In the genomic region with DNA sequence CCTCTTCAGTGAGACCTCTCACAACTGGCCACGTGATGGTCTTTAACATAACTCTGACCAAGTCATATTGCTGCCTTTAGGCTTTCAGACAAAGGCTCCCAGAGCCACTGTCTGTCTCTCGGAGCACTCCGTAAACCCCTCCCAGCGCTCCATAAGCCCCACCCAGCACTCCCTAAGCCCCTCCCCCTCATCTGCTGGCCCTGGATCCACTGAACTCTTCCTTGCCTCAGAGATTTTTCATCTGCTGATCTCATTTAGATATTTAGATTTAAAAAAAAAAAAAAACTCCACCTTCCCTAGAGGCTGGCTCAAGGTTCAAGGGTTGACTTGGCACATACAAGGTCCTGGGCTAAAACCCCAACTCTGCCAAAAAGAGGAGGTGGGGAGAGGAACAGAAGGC, we compare ENCODE assay signal across 20 mouse cellular contexts. TPM values are rescaled to one million over a fixed set of nuclear protein-coding genes. Genes with fewer than 3 reads are reported as not detected.
DNase-seq lines count a peak whose midpoint lies in the region; ATAC-seq lines count a peak whose summit lies in the region.
"Had no signal": no experiment of that assay in that cellular context is flagged by ENCODE, and none has a peak within 500 bp of the region (broad histone marks: within the 10 kb centered on the region; RNA-seq: fewer than 3 reads in every experiment).

No protein-coding gene starts in this region.

- no peaks in the 10 kb centered on the region for H3K27me3 ChIP-seq in kidney, embryonic 16.5 days (ENCODE audit: insufficient read depth, low read length)
- H3K27me3 ChIP-seq in liver, embryonic 16.5 days (ENCODE audit: control insufficient read depth, insufficient read depth, low read depth, low read length): no peaks in the 10 kb centered on the region
- H3K27me3 ChIP-seq: limb, embryonic 13.5 days had no signal

- H3K4me2 ChIP-seq in kidney, embryonic 16.5 days (replicated peaks; ENCODE audit: low read depth, low read length): no peak overlapping the region
- H3K4me2 ChIP-seq in liver, embryonic 16.5 days (ENCODE audit: low read depth, low read length): no peak overlapping the region
- H3K4me2 ChIP-seq: hindbrain, embryonic 14.5 days; limb, embryonic 13.5 days had no signal

- H3K27ac ChIP-seq in kidney, embryonic 16.5 days (ENCODE audit: low read length): no peak overlapping the region
- H3K27ac ChIP-seq in liver, embryonic 16.5 days (ENCODE audit: low read length): no peak overlapping the region
- H3K27ac ChIP-seq: gastrocnemius, adult 2 months; hindbrain, embryonic 14.5 days; limb, embryonic 13.5 days had no signal

- H3K4me3 ChIP-seq in kidney, embryonic 16.5 days (ENCODE audit: low read length): no peak overlapping the region
- H3K4me3 ChIP-seq in liver, embryonic 16.5 days (ENCODE audit: low read depth, low read length): no peak overlapping the region
- H3K4me3 ChIP-seq: gastrocnemius, adult 2 months; limb, embryonic 13.5 days had no signal

- no peak overlapping the region for H3K9ac ChIP-seq in kidney, embryonic 16.5 days (replicated peaks; ENCODE audit: low read length)
- H3K9ac ChIP-seq in liver, embryonic 16.5 days (ENCODE audit: low read depth, low read length): no peak overlapping the region
- H3K9ac ChIP-seq: hindbrain, embryonic 14.5 days; limb, embryonic 13.5 days had no signal

- H3K36me3 ChIP-seq in kidney, embryonic 16.5 days (ENCODE audit: insufficient read depth, low read length): no peaks in the 10 kb centered on the region
- no peaks in the 10 kb centered on the region for H3K36me3 ChIP-seq in liver, embryonic 16.5 days (ENCODE audit: control insufficient read depth, insufficient read depth)
- H3K36me3 ChIP-seq: limb, embryonic 13.5 days had no signal

- no peak for ATAC-seq in kidney, embryonic 16.5 days (ENCODE audit: low FRiP score, low TSS enrichment)
- 0 out of 2 replicates have a peak, but pooled peaks have one; percentile 14 for ATAC-seq in liver, embryonic 16.5 days (ENCODE audit: low read depth)
- ATAC-seq: activated CD4-positive, CD25-positive, alpha-beta regulatory T cell, adult 4 months; CD4-positive, CD25-positive, alpha-beta regulatory T cell, adult 4 months; forebrain, embryonic 16.5 days had no signal

- H3K4me1 ChIP-seq in kidney, embryonic 16.5 days (ENCODE audit: insufficient read depth, low read length): no peaks in the 10 kb centered on the region
- peaks cover 12% of the 10 kb centered on the region for H3K4me1 ChIP-seq in liver, embryonic 16.5 days (ENCODE audit: control insufficient read depth, low read depth, low read length)
- H3K4me1 ChIP-seq: limb, embryonic 13.5 days had no signal

- peak; percentile 51 for DNase-seq in kidney, adult 18-20 months
- DNase-seq in ZHBTc4 (ENCODE audit: low read depth, low spot score): peak; percentile 85
- DNase-seq in kidney, postnatal 10 days: peak; percentile 62
- DNase-seq in heart, adult 8-10 months (ENCODE audit: low spot score): no peak
- DNase-seq in cerebellum, adult 8-10 months: no peak
- DNase-seq: cerebellum, adult 11 months; gastrocnemius, adult 2 months; heart, adult 11 months; lung, postnatal 14 days; thymus, postnatal 36 days had no signal

- WGBS in kidney, embryonic 16.5 days: 57% methylated on average over 4 of the region's 4 CpGs
- WGBS in liver, embryonic 16.5 days (ENCODE audit: insufficient replicate concordance): 56% methylated on average over 4 of the region's 4 CpGs

- H3K9me3 ChIP-seq in kidney, embryonic 16.5 days (ENCODE audit: low read length): no peaks in the 10 kb centered on the region
- H3K9me3 ChIP-seq in liver, embryonic 16.5 days (replicated peaks; ENCODE audit: control insufficient read depth, low read length): no peaks in the 10 kb centered on the region
- H3K9me3 ChIP-seq: limb, embryonic 13.5 days had no signal

RNA-seq across cellular contexts. Expression of gene Clstn3, which starts 10.8 kb away (rescaled TPM):
- 5.8 and 6.6 TPM in 2 replicates for polyA plus RNA-seq in kidney, embryonic 16.5 days (2015; fragmentation: Nextera tagmentation; extraction: Ambion mirVana)
- polyA plus RNA-seq in liver, embryonic 16.5 days (2015; fragmentation: Nextera tagmentation; extraction: Ambion mirVana): 4.9 and 5.1 TPM in 2 replicates
- 1 to 10 TPM in 1 of 4 experiments, under 1 TPM in 3; 0.24 to 1.4 (median 0.56) TPM for total RNA-seq in heart, adult 8-10 months (2022)
- total RNA-seq: monocyte, adult 5-6 weeks; neutrophil, adult 5-6 weeks had no signal
- polyA plus RNA-seq: activated CD4-positive, CD25-positive, alpha-beta regulatory T cell, adult 4 months had no signal

RNA-seq across cellular contexts. Expression of gene Pex5, which starts 38.9 kb away (rescaled TPM):
- polyA plus RNA-seq in kidney, embryonic 16.5 days (2015; fragmentation: Nextera tagmentation; extraction: Ambion mirVana): 50.1 and 56.1 TPM in 2 replicates
- 27.1 and 28.2 TPM in 2 replicates for polyA plus RNA-seq in liver, embryonic 16.5 days (2015; fragmentation: Nextera tagmentation; extraction: Ambion mirVana)
- total RNA-seq in heart, adult 8-10 months (2022): 10 to 100 TPM; 21.3 to 25.4 (median 23.6) TPM

RNA-seq across cellular contexts. Expression of gene C1rl, which starts 39.2 kb away (rescaled TPM):
- 1.8 and 2.2 TPM in 2 replicates for polyA plus RNA-seq in kidney, embryonic 16.5 days (2015; fragmentation: Nextera tagmentation; extraction: Ambion mirVana)
- 14.1 and 15.8 TPM in 2 replicates for polyA plus RNA-seq in liver, embryonic 16.5 days (2015; fragmentation: Nextera tagmentation; extraction: Ambion mirVana)
- total RNA-seq in heart, adult 8-10 months (2022): 1 to 10 TPM; 1.1 to 2.1 (median 1.9) TPM
- polyA plus RNA-seq: activated CD4-positive, CD25-positive, alpha-beta regulatory T cell, adult 4 months; CD4-positive, CD25-positive, alpha-beta regulatory T cell, adult 4 months had no signal

RNA-seq across cellular contexts. Expression of gene C1ra, which starts 58.4 kb away (rescaled TPM):
- 11.7 and 13.9 TPM in 2 replicates for polyA plus RNA-seq in kidney, embryonic 16.5 days (2015; fragmentation: Nextera tagmentation; extraction: Ambion mirVana)
- 26.7 and 30.1 TPM in 2 replicates for polyA plus RNA-seq in liver, embryonic 16.5 days (2015; fragmentation: Nextera tagmentation; extraction: Ambion mirVana)
- 10 to 100 TPM; 11.2 to 14.1 (median 13.0) TPM for total RNA-seq in heart, adult 8-10 months (2022)
- total RNA-seq: megakaryocyte-erythroid progenitor cell, adult 5-6 weeks had no signal

Comparison
In these comparisons a context has a peak if more than half of its experiments do, and no peak if none do; other contexts are left out.
1. DNase-seq: peak in kidney, adult 18-20 months (single experiment), ZHBTc4 (single experiment) and kidney, postnatal 10 days (single experiment); none in heart, adult 8-10 months (single experiment) and cerebellum, adult 8-10 months (single experiment).